Mouse (Mus musculus): Measurements from ENCODE around the gene Prss56. TPM values are rescaled to one million over a fixed set of nuclear protein-coding genes. Genes with fewer than 3 reads are reported as not detected.

Gene Prss56
- polyA plus RNA-seq (2012; rRNA removed): not detected in 2 replicates

DNA sequence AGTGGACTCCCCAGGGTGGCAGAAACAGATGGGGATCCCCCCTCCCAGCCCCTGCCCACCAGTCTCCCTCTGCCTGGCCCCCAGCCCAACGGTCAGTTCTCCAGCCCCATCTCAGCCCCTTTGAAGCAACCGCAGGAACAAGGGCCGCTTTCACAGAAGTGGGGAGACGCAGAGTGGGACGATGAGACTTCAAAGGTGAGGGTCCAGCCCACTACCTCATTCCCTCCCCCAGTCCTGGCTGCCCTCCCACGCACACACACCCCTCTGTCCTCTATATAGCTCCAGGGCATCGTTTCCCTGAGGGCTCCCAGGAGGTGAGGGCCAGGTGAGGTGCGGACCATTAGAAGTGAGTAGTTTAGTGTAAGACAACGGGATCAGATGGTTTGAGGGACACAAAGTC lies at the start of gene Prss56:
Gene Prss56, plus strand, starts transcription at position 301 of the 400 bp plus-strand sequence.
- no peak for DNase-seq (ENCODE audit: low spot score)

GRCm38 (mm10) chr1:87141550-87141949 lies 41.6 kb upstream of the Prss56 start:
- no peak for DNase-seq (ENCODE audit: low spot score)

- DNase-seq (ENCODE audit: low spot score): no peak
Measured at GRCm38 (mm10) chr1:87142456-87142855, 40.7 kb upstream of the Prss56 start.

GRCm38 (mm10) chr1:87143141-87143540 lies 40.0 kb upstream of the Prss56 start:
- DNase-seq (ENCODE audit: low spot score): no peak

GRCm38 (mm10) chr1:87149422-87149821 lies 33.7 kb upstream of the Prss56 start:
- DNase-seq (ENCODE audit: low spot score): no peak

- DNase-seq (ENCODE audit: low spot score): no peak
Measured at GRCm38 (mm10) chr1:87151286-87151685, 31.8 kb upstream of the Prss56 start.

DNA sequence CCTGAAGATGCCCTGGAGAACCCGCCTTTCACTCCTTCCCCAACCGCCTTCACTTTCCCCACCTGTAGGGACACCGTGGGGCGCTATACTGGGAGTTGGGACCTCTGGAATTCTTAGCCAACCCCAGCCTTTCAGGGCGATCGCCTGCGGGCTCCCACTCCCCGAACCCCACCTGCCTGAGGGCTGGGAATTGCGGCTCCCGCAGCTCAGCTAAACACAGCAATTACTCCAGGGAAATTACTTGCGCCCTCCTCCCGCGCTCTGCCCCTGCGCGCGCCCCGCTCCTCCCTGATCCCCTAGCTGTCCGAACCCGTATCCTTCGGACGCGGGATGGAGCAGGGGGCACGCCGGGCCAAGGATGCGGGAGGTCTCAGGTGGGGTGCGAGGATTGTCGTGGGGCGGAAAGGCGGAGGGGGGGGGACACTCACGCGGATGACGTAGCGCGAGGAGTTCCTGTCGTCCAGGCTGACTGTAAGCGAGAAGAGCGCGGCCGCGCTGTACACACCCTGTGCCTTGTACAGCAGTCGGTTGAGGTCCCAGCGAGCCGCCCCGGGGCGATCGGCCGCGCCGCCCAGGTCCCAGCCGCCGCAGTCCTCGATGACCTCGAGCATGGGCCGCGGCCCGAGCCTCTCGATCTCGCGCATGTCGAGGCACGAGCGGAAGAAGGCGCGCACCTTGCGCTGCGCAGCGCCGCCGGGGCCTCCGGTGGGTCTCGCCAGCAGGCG lies 29.2 kb upstream of the Prss56 start:
- no peak for DNase-seq (ENCODE audit: low spot score)

GRCm38 (mm10) chr1:87154501-87155120 lies 28.5 kb upstream of the Prss56 start:
- DNase-seq (ENCODE audit: low spot score): no peak

- no peak for DNase-seq (ENCODE audit: low spot score)
Measured at GRCm38 (mm10) chr1:87155531-87156198, 27.4 kb upstream of the Prss56 start.

DNA sequence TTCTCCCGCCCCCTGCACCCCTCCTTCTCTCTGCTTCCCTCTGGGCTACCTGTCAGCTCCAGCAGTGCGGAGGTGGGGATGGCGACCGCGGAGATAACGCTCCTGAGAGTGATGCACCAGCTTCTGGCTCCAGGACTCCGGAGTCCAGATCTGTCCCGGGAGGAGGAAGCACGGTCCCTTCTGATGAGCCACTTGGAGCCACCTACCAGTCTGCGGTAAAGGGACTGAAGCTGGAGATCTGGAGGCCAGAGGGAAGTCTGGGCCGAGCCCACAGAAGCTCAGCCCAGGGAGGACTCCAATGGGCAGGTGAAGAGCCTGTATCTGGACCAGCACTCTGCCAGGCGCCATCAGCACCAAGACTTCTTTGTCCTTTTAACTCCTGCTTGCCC lies 26.9 kb upstream of the Prss56 start, which contains the start of gene Ecel1:
Gene Ecel1, minus strand, starts transcription at position 323 of the 389 bp plus-strand sequence.
- DNase-seq (ENCODE audit: low spot score): no peak

- DNase-seq (ENCODE audit: low spot score): no peak
Measured at GRCm38 (mm10) chr1:87159396-87159795, 23.7 kb upstream of the Prss56 start.

DNA sequence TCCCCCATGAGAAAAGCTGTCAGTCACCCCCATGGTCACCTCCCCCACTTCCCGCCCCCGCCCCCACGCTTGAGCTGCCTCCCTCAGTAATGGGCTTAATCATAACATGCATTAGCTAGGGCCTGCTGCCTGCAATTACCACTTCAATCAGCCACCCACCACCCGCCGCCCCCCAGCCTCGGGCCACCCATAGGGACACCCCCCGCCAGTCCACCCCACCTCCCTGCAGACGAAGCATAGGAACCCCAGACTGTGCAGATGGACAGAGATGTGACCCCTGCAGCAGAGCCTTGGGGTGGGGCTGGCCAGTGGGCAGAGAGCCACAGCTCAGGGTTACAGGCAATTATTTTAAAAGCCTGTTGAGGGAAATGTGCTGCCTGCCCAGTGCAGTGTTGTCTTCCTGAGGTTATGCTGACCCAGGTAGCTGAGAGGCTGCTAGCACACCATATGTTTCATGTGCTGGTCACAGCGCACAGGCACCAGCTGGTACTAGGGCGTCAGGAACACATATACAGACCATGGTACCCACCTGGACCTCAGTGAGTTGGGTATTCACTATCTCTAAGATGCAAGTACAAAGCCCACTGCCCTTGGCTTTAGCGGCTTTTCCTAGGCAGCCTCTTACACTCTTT lies 18.8 kb upstream of the Prss56 start:
- no peak for DNase-seq (ENCODE audit: low spot score)

DNA sequence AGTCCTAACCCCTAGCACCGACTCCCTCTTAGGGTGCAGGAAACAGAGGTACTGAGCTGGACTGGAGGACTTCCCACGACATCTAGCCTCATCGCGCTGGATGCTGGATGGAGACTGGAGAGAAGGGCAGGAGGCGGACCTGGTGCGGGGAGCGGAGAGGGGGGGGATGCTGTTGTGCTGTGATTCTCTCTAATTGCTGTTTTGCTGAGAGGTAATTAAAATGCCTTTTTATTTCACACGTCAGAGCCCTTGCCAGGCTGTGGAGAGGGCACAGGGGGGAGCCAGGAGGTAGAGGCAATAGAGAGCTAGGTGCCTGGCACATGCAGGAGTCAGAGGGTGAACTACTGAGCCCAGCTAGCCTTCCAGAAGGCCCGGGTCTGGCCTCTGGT lies 18.3 kb upstream of the Prss56 start:
- DNase-seq (ENCODE audit: low spot score): no peak

DNA sequence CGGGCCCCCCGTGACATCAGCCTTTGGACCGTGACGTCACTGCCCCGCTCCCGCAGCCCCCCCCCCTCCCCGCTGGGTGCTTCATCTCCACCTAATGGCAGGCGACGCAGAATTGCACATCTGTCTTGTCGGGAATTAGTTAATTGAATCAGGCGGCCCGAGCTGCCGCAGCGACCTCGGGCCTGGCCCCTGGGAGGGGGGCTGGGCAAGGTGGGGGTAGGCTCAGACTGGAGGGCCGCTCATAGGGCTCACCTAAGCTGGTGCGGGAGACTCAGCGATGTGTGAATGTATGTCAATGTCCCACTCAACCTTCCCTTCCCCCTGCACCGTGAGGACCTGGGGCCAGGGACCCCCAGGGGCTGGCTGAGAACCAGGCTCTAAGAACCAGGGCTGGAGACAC lies 12.7 kb upstream of the Prss56 start:
- no peak for DNase-seq (ENCODE audit: low spot score)

DNA sequence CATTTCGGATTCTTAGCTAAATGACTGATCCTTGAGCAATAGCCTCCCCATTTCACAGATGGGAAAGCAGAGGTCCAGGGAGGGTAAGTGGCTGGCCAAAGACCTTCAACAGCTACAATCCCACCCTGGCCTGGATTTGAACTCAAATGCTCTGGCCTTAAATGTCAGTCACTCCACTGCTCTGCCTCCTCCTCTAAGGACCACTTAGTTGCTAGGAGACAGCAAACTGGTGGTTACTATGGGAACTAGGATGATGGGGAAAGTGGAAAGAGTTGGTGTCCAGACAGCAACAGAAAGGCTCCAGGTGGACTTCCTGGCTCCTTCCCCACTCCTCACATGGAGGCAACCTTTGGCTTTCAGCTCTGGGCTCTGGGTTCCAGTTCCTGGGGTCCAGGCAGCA lies 11.8 kb upstream of the Prss56 start:
- DNase-seq (ENCODE audit: low spot score): no peak

- no peak for DNase-seq (ENCODE audit: low spot score)
Measured at GRCm38 (mm10) chr1:87172316-87172715, 10.8 kb upstream of the Prss56 start.

DNA sequence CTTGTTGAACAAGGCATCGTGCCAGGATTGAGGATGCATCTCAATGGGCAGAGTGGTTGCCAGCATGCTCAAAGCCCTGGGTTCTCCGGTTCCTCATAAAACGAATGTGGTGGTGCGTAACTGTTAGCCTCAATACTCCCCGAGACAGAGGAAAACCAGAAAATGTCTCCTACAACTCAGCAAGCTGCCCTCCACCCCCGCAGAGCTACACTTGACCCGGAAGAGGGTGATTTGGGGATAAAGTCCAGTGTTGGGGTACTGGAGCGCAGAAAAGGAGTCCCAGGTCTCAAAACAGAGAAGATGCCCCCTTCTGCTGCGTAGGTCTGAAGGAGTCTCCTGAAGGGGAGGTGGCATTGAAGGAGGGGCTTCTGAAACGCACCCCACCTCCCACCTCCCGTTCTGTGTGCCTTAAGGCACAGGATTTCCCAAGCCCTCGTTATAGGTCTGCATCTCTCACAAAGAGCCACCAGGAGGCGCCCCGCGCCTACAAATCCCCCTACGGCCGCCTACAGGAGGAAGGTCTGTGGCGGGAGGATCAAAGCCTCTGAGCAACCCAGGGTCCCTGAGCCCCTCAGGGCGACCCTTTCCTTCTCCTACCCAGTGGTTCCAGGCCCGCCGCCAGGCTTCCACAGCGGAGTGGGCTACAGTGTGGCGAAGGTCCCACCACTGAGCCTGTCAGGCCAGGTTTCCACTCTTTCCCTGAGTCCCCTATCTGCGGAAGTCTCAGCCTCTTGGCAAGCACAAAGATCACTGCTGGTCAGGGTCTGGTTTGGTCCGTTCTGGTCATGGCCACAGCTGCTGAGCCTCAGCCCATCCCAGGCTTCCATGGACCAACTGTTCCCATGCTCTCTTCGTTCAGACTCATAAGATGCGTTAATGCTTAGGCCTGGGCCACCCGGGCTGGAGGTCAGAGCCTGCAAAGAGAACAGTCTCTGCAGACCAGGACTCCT lies 8.8 kb upstream of the Prss56 start:
- peak; percentile 42 for DNase-seq (ENCODE audit: low spot score)

DNA sequence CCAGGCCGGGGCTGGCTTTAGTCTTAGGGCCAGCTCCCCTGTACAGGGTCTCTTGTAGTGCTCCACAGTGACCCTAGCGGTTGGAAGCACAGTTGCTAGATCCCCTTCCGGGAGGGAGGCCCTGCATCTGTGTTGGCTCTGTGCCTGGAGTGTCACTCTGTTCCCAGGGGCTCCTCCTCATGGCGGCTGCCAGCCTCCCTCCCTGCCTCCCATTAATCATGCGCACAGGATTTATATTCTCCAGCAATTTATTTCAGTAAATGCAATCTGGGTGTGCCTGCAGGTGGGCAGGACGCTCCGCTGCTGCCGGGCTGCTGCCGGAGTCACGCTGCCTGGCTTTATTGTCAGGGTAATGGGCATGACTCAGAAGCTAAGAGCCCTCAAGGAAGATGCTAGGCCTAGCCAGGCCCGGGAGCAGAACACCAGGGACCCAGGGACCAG lies 7.2 kb upstream of the Prss56 start:
- DNase-seq (ENCODE audit: low spot score): no peak

DNA sequence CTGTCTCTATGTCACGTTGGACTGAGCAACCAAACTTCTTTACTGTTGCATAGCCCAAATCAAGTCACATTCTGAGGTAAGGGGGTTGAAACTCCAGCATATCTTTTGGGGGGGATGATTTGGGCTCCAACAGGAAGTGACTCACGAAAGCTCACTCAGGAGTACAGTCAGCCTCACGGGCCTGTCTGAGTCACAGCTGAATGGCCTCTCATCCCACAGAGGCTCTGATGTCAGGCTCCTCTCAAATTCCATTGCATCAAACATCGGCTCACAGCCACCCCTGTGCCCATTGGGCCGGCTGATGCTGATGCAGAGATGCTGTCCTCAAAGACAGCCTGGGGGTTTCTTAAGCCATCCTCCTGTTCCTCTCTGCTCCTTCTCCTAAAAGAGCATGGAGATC lies 2.2 kb upstream of the Prss56 start:
- no peak for DNase-seq (ENCODE audit: low spot score)

GRCm38 (mm10) chr1:87183998-87184750 lies 1.1 kb downstream of the Prss56 start:
- DNase-seq (ENCODE audit: low spot score): no peak

- DNase-seq (ENCODE audit: low spot score): peak; percentile 45
Measured at GRCm38 (mm10) chr1:87184751-87185139, 1.6 kb downstream of the Prss56 start.
